Mouse (Mus musculus) layer of hippocampus, postnatal 25 days (tissue): ENCODE results near the gene Cxxc4. TPM values are rescaled to one million over a fixed set of nuclear protein-coding genes. Genes with fewer than 3 reads are reported as not detected.

Source experiments
- DNase-seq, 2 experiments: peaks; one replicate each; pipeline ENCODE4 v3.0.0; 2022; ENCODE audit warnings: mixed read lengths in 2 of 2, low spot score in 1 of 2; ENCODE audit errors: extremely low spot score in 1 of 2
- microRNA-seq, 2 experiments: library from miRNA; unstranded; fragments of <30 nt; microRNA quantifications; one replicate each; pipeline ENCODE4 v1.2.0; 2021
- total RNA-seq, 2 experiments: library from RNA; stranded (reverse); gene quantifications; 2 replicates each; pipeline ENCODE4 v1.2.3; 2021

Gene Cxxc4
- total RNA-seq, 2 experiments from 2014 or later = 12.6 to 13.1 TPM

DNA sequence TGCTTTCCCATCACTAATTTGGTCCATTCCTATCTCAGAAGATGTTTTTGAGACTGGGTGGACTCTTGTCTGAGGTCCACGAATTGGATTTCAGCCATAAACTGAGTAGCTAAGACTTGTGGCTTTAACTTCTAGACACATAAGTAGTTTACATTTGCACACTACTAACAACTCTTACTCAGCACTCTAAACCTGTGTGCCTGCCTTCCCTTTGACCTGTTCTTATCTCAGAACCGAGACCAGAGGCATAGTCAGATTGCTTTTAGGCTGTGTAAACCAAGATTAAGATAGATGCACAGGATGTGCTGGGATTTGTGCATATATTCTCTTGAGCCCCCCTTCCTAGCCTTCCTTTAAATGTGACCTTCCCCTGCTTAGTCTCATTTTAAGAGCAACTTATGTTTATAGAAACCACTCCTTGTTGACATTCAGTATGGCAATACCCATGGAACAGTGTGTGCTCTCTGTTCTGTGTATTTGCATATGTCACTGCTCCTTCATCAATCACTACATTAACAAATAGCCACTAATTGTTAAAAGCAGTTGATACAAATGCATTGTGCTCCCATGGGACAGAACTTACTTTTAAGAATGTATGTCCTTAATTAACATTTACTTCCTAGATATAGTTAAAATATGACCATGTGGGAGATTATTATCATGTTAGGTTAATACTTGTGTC lies 7.0 kb downstream of the Cxxc4 start:
- no peak for DNase-seq

GRCm38 (mm10) chr3:134243850-134244247 lies 7.6 kb downstream of the Cxxc4 start:
- no peak for DNase-seq

DNA sequence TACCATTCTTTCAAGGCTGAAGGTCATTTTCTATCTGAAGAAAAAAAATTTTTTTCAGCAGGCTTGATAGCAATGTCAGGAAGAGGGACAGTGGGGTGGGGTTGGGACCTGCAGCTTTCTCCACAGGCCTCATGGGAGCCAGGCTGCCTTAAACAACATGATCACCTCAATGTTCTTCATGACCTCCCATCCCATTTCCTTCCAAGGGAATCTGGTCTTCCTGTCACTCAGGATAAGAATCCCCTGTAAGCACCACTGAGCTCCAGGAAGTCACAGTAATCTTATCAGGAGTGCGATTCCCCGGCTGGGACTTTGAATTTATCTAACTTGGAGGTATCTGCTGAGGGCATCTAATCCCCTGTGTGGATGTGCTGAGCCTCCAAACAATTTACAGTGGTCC lies 17.9 kb downstream of the Cxxc4 start:
- DNase-seq = no peak

GRCm38 (mm10) chr3:134258715-134259114 lies 22.4 kb downstream of the Cxxc4 start:
- DNase-seq = no peak

GRCm38 (mm10) chr3:134259300-134259699 lies 23.0 kb downstream of the Cxxc4 start:
- DNase-seq = no peak

GRCm38 (mm10) chr3:134279655-134280054 lies 43.4 kb downstream of the Cxxc4 start:
- DNase-seq = no peak

- DNase-seq = no peak
Measured at GRCm38 (mm10) chr3:134281527-134282370, 45.5 kb downstream of the Cxxc4 start.

- no peak for DNase-seq
Measured at GRCm38 (mm10) chr3:134295217-134295616, 58.9 kb downstream of the Cxxc4 start.

GRCm38 (mm10) chr3:134302681-134303491 lies 66.6 kb downstream of the Cxxc4 start:
- peak; percentile 6 to 12 for DNase-seq

DNA sequence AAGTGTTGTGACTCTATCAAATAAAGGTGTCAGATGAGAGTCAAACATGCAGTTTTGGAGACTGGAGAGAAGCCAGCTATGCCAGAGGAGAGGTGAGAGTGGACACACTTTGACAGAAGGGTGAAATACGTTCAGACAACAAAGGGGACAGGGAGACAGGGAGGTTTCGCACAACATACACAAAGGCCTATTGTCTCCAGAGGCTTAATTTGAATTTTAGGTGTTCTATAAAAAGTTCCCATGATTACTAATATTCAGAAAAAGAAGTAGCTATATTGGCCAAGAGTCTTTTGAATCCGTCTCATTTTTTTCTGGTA lies 67.2 kb downstream of the Cxxc4 start:
- DNase-seq = no peak

DNA sequence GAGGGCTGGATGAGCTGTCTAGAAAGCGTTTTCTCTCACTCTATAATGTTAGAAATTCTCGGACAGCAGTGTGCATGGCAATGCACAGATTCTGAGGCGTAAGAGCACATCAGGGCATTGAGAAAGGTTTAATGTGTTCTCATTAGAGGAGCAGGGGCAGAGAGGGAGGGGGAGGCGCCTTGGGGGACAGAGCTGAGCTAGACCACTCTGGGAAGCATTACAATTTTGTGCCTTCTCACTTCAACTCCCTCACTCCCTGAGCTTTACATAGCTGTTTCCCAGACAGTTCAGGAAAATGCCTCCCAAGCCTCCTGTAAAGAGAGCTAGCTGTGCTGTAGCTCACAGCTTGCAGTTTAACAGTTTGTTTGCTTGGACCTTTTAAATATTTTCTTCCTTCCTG lies 70.2 kb downstream of the Cxxc4 start:
- DNase-seq = no peak

- DNase-seq = no peak
Measured at GRCm38 (mm10) chr3:134307801-134308200, 71.5 kb downstream of the Cxxc4 start.

Small RNA genes within 50 kb of the gene (microRNA-seq; reads per million reads assigned to microRNA genes)
- gene Mir1895 = 0 reads per million in 2 experiments
